Mouse (Mus musculus): Measurements from ENCODE around the gene Rab5a. TPM values are rescaled to one million over a fixed set of nuclear protein-coding genes. Genes with fewer than 3 reads are reported as not detected.

Rab5a gene
- polyA plus RNA-seq, 1 experiment from 2014 or later = 87.6 TPM

DNA sequence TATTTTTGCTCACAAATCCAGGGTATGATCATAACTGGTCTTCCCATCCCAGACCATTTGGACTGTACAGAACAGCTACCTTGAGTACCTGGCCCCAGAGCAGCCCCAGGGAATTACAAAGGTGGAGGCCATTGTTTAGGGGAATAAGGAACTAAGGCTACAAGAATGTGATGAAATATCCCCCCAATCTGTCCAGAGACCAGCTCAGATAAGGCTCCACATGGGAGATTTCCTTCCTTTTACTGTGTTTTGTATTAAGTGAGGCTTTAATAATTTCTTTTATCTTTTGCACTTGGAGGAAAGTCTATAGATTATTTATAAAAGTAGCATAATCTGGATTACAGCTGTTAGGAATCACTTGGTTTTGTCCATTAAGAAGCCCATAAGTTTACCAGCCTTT is 10.3 kb upstream of the Rab5a start:
- H3K9ac ChIP-seq (replicated peaks; ENCODE audit: low read depth) = no peak overlapping the region
- DNase-seq (ENCODE audit: low spot score) = no peak
- H3K9me3 ChIP-seq (ENCODE audit: low read length) = no peaks in the 10 kb centered on the region
- no peak for TF ChIP-seq EP300 (IDR thresholded peaks at IDR 0.05)
- TF ChIP-seq CTCF (IDR thresholded peaks at IDR 0.05) = no peak
- no peaks in the 10 kb centered on the region for H3K36me3 ChIP-seq (ENCODE audit: insufficient read depth, low read length)
- no peaks in the 10 kb centered on the region for H3K4me1 ChIP-seq (ENCODE audit: insufficient read depth, low read depth, low read length)
- no peak overlapping the region for H3K27ac ChIP-seq (ENCODE audit: low read length)
- no peak for ATAC-seq
- H3K4me3 ChIP-seq (ENCODE audit: low read depth, low read length) = no peak overlapping the region
- H3K4me2 ChIP-seq (replicated peaks; ENCODE audit: low read depth, low read length) = no peak overlapping the region
- H3K27me3 ChIP-seq (replicated peaks; ENCODE audit: insufficient read depth, low read length) = no peaks in the 10 kb centered on the region

DNA sequence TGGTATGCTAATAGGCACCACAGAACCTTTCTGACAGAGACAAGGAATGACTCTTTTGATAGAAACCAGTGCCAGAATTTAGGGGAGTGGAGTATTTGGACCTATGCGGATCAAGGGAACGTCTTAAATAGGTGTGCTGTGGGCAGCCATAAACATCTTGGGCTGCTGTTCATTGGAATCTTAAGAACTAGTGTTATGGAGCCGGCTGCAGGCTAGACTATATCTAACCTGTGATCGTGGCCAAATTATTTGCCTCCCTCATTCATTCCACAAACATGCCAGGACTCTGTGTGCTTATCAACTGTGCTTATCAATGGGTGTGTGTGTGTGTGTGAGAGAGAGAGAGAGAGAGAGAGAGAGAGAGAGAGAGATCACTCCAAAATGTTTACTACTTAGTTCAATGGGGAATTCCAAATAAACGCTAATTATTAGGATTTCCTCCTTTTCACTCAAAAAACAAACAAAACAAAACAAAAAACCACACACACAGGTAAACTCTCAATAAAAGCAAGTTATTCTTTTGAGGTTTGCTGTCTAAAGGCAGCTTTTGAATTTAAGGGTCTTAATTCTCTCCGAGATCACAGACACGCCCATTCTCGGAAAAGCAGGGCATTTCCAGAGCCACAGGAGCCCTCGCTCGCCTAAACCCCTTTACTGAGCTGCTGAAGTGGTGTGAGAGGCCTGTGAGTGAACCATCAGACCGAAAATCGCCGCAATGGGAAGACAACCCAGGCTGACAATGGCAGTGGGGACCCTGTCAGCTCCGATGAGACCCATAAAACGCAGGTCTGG is 772 bp upstream of the Rab5a start:
- H3K36me3 ChIP-seq (ENCODE audit: insufficient read depth, low read length) = no peaks in the 10 kb centered on the region
- peaks cover 3% of the 10 kb centered on the region; the same call in 1 of the 2 replicates for H3K4me1 ChIP-seq (ENCODE audit: insufficient read depth, low read depth, low read length)
- H3K27me3 ChIP-seq (replicated peaks; ENCODE audit: insufficient read depth, low read length) = no peaks in the 10 kb centered on the region
- H3K27ac ChIP-seq (ENCODE audit: low read length) = peak overlapping the region; percentile 100
- DNase-seq (ENCODE audit: low spot score) (peak; percentile 19), ATAC-seq (peak; percentile 14)
- peak overlapping the region; percentile 58 for H3K4me2 ChIP-seq (replicated peaks; ENCODE audit: low read depth, low read length)
- TF ChIP-seq EP300 (IDR thresholded peaks at IDR 0.05) (no peak), CTCF (IDR thresholded peaks at IDR 0.05) (no peak)
- H3K9me3 ChIP-seq (ENCODE audit: low read length) = no peaks in the 10 kb centered on the region
- 6% methylated on average over 15 of the region's 15 CpGs for WGBS
- H3K4me3 ChIP-seq (ENCODE audit: low read depth, low read length) = peak overlapping the region; percentile 96
- peak overlapping the region; percentile 69 for H3K9ac ChIP-seq (replicated peaks; ENCODE audit: low read depth)

DNA sequence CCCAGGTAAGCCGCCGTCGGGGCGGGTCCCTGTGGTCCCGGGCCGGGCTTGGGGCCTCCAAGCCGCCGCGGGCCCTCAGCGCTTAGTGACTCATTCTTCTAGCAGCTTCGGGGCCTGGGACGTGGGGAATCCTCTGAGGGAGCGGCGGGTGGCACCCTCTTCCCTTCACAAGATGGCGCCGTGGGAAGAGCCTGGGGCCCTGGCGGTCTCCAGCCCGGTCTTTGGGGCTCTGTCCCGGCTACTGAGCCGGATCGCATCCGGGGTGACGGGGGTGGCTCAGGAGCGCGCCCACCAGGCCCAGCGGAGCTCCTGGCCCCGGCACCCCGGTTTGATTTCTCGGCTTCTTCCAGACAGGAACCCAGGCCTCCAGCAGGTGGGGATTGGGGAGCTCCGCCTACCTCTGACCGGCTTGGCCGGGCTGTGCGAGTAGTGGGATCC is 589 bp downstream of the Rab5a start:
- H3K27me3 ChIP-seq (replicated peaks; ENCODE audit: insufficient read depth, low read length) = no peaks in the 10 kb centered on the region
- peak overlapping the region; percentile 96 for H3K4me3 ChIP-seq (ENCODE audit: low read depth, low read length)
- 1% methylated on average over 29 of the region's 33 CpGs for WGBS
- ATAC-seq (peak; percentile 47), DNase-seq (ENCODE audit: low spot score) (peak; percentile 85)
- H3K4me2 ChIP-seq (replicated peaks; ENCODE audit: low read depth, low read length) = peak overlapping the region; percentile 71
- peaks cover 3% of the 10 kb centered on the region; the same call in 1 of the 2 replicates for H3K4me1 ChIP-seq (ENCODE audit: insufficient read depth, low read depth, low read length)
- H3K9ac ChIP-seq (replicated peaks; ENCODE audit: low read depth) = peak overlapping the region; percentile 95
- peak overlapping the region; percentile 100 for H3K27ac ChIP-seq (ENCODE audit: low read length)
- TF ChIP-seq EP300 (IDR thresholded peaks at IDR 0.05) (no peak), CTCF (IDR thresholded peaks at IDR 0.05) (peak; percentile 34)
- no peaks in the 10 kb centered on the region for H3K9me3 ChIP-seq (ENCODE audit: low read length)
- 0 out of 2 replicates have a peak, but pooled peaks cover 5% of the 10 kb centered on the region for H3K36me3 ChIP-seq (ENCODE audit: insufficient read depth, low read length)

DNA sequence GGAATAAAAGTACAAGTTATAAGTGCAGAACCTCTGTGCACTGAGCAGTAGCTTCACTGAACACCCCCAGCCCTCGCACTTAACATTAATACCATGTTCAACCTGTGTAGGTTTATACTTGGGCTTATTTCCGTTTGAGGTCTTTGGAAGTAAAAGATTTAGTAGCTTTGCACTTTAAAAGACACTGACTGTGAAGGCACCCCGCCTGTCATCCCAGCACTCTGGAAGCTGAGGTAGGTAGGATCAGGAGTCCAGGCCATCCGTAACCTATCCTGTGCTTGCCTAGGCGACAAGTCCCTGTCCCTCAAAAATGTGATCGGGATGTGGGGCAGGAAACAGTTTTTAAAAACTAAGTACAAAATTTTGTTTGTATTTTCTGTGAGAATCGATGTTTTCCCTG is 1.4 kb downstream of the Rab5a start:
- Histone ChIP-seq H3K27me3 (replicated peaks; ENCODE audit: insufficient read depth, low read length) (no peaks in the 10 kb centered on the region), H3K9ac (replicated peaks; ENCODE audit: low read depth) (no peak overlapping the region), H3K9me3 (ENCODE audit: low read length) (no peaks in the 10 kb centered on the region), H3K4me1 (ENCODE audit: insufficient read depth, low read depth, low read length) (peaks cover 3% of the 10 kb centered on the region; the same call in 1 of the 2 replicates), H3K27ac (ENCODE audit: low read length) (no peak overlapping the region), H3K36me3 (ENCODE audit: insufficient read depth, low read length) (0 out of 2 replicates have a peak, but pooled peaks cover 6% of the 10 kb centered on the region), H3K4me3 (ENCODE audit: low read depth, low read length) (peak overlapping the region; percentile 96), H3K4me2 (replicated peaks; ENCODE audit: low read depth, low read length) (peak overlapping the region; percentile 71)
- ATAC-seq (no peak), DNase-seq (ENCODE audit: low spot score) (no peak)
- WGBS = 36% methylated on average over 7 of the region's 7 CpGs
- TF ChIP-seq EP300 (IDR thresholded peaks at IDR 0.05) (no peak), CTCF (IDR thresholded peaks at IDR 0.05) (no peak)

DNA sequence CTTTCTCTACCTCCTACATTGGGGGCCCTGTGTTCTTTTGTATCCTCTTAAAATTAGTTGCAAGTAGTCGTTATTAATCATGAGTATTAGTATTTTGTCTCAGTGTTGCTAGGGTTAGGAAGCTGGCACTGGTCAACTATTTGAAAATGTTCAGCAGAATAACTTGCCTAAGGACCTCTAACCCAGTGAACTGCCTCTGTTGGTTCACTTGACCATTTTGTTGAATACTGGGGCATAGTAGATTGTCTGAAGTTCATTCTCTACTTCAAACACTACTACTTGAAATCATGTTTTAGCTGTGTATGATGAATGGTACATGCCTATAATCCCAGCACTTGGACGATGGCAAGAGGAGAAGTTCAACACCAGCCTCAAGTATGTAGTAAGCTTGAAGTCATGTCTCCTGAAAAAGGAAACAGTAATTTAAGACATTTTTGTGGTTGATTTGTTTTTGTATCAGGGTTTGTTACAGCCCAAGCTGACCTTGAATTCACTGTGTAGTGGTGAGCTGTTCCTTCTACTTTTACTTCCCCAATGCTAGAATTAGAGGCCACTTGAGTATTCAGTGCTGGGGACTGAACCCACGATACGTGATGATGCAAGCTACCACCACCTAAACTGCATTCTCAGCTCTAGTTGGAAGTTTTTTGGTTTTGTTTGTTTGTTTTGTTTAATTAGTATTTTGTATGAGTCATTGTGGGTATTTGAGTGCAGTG is 9.4 kb downstream of the Rab5a start:
- Histone ChIP-seq H3K9me3 (ENCODE audit: low read length) (no peaks in the 10 kb centered on the region), H3K9ac (replicated peaks; ENCODE audit: low read depth) (no peak overlapping the region), H3K27me3 (replicated peaks; ENCODE audit: insufficient read depth, low read length) (no peaks in the 10 kb centered on the region), H3K36me3 (ENCODE audit: insufficient read depth, low read length) (0 out of 2 replicates have a peak, but pooled peaks cover 6% of the 10 kb centered on the region), H3K4me2 (replicated peaks; ENCODE audit: low read depth, low read length) (no peak overlapping the region), H3K4me3 (ENCODE audit: low read depth, low read length) (no peak overlapping the region), H3K4me1 (ENCODE audit: insufficient read depth, low read depth, low read length) (no peaks in the 10 kb centered on the region), H3K27ac (ENCODE audit: low read length) (no peak overlapping the region)
- ATAC-seq = no peak; the same call in 1 of the 2 replicates
- 71% methylated on average over 4 of the region's 4 CpGs for WGBS
- no peak for TF ChIP-seq EP300 (IDR thresholded peaks at IDR 0.05)
- no peak for TF ChIP-seq CTCF (IDR thresholded peaks at IDR 0.05)
- DNase-seq (ENCODE audit: low spot score) = peak; percentile 10

DNA sequence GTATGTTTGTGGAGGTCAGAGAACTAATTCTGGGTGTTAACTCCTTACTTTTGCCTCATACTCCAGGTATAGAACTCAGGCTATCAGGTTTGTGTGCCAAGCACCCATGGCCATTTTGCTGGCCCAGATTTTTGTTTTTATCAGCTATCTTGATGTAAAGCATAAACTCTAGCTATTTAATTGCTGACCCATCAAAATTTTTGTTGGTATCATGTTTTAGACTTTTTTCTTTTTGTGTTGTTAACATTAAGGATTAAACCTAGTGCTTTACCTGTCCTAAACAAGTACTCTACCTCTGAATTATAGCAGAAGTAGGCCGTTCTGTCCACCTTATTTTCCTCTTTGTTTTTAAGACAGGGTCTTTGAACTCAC is 10.0 kb downstream of the Rab5a start:
- Histone ChIP-seq H3K4me2 (replicated peaks; ENCODE audit: low read depth, low read length) (no peak overlapping the region), H3K27me3 (replicated peaks; ENCODE audit: insufficient read depth, low read length) (no peaks in the 10 kb centered on the region), H3K4me1 (ENCODE audit: insufficient read depth, low read depth, low read length) (no peaks in the 10 kb centered on the region), H3K4me3 (ENCODE audit: low read depth, low read length) (no peak overlapping the region), H3K27ac (ENCODE audit: low read length) (no peak overlapping the region), H3K36me3 (ENCODE audit: insufficient read depth, low read length) (0 out of 2 replicates have a peak, but pooled peaks cover 6% of the 10 kb centered on the region), H3K9me3 (ENCODE audit: low read length) (no peaks in the 10 kb centered on the region), H3K9ac (replicated peaks; ENCODE audit: low read depth) (no peak overlapping the region)
- no peak for DNase-seq (ENCODE audit: low spot score)
- WGBS = 92% methylated on average over 1 of the region's 1 CpGs
- TF ChIP-seq CTCF (IDR thresholded peaks at IDR 0.05) = no peak
- no peak for TF ChIP-seq EP300 (IDR thresholded peaks at IDR 0.05)
- ATAC-seq = no peak

Data from lung, postnatal 0 days (tissue).